Mouse (Mus musculus): ENCODE data around the gene Mmp28. TPM values are rescaled to one million over a fixed set of nuclear protein-coding genes. Genes with fewer than 3 reads are reported as not detected.

Gene Mmp28
- total and polyA plus RNA-seq, 2 experiments from 2014 or later, result 1.4 to 5.5 TPM

GRCm38 (mm10) chr11:83443824-83444223, 19.0 kb downstream of the Mmp28 start:
- DNase-seq (ENCODE audit: low spot score) (no peak), ATAC-seq (ENCODE audit: low FRiP score) (no peak)
- no peak overlapping the region for H3K9ac ChIP-seq (replicated peaks; ENCODE audit: low read length, poor library complexity, severe bottlenecking)
- TF ChIP-seq CTCF (IDR thresholded peaks at IDR 0.05), result no peak
- H3K27ac ChIP-seq (ENCODE audit: low read depth, low read length), result no peak overlapping the region
- H3K4me2 ChIP-seq (ENCODE audit: low read depth, low read length, poor library complexity, severe bottlenecking), result no peak overlapping the region
- peaks cover 32% of the 10 kb centered on the region for H3K27me3 ChIP-seq (ENCODE audit: insufficient read depth, low read length)
- H3K9me3 ChIP-seq (ENCODE audit: low read length), result no peaks in the 10 kb centered on the region
- no peaks in the 10 kb centered on the region for H3K36me3 ChIP-seq (ENCODE audit: insufficient read depth, low read length)
- no peak overlapping the region for H3K4me3 ChIP-seq (ENCODE audit: low read depth, low read length)
- WGBS, result 9% methylated on average over 7 of the region's 7 CpGs
- H3K4me1 ChIP-seq (ENCODE audit: insufficient read depth, low read length), result no peaks in the 10 kb centered on the region

DNA sequence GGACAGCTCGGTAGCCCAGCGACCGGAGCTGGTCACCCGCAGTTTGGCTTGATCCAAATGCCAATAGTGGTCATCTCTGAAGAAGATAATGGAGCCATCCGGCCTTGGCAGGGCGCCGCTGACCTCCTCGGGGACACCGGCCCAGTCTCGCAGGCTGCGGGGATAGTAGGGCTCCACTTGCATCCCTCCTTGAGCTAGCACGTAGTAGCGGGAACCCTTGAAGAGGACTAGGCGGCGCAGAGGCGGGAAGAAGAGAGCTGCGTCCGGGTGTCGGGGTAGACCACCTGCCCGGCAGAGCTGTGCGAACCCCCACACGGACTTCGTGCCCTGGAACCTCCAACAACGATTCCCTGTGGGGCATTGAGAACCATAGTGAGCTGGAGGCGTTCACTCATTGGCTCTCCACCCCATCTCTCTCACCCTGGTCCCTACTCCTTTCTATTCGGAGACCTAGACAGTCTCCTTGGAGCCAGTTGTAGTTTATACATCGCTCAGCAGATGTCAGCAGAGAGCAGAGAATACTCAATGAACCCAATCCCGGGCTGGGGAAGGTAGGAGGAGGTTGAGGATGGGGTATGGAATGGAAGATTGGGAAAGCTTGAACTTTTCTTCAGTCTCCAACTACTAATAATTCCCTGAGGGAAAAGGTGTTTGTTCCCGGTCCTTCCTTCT, 20.1 kb downstream of the Mmp28 start:
- 14% methylated on average over 29 of the region's 29 CpGs for WGBS
- peak; percentile 83 for TF ChIP-seq CTCF (IDR thresholded peaks at IDR 0.05)

GRCm38 (mm10) chr11:83441235-83441634, 21.6 kb downstream of the Mmp28 start:
- H3K36me3 ChIP-seq (ENCODE audit: insufficient read depth, low read length), result no peaks in the 10 kb centered on the region
- no peaks in the 10 kb centered on the region for H3K4me1 ChIP-seq (ENCODE audit: insufficient read depth, low read length)
- ATAC-seq (ENCODE audit: low FRiP score) (no peak), DNase-seq (ENCODE audit: low spot score) (no peak)
- no peak overlapping the region for H3K27ac ChIP-seq (ENCODE audit: low read depth, low read length)
- H3K27me3 ChIP-seq (ENCODE audit: insufficient read depth, low read length), result peaks cover 32% of the 10 kb centered on the region
- no peaks in the 10 kb centered on the region for H3K9me3 ChIP-seq (ENCODE audit: low read length)
- H3K4me2 ChIP-seq (ENCODE audit: low read depth, low read length, poor library complexity, severe bottlenecking), result peak overlapping the region; percentile 84
- WGBS, result 38% methylated on average over 7 of the region's 7 CpGs
- no peak for TF ChIP-seq CTCF (IDR thresholded peaks at IDR 0.05)
- H3K4me3 ChIP-seq (ENCODE audit: low read depth, low read length), result peak overlapping the region; percentile 56; the same call in 1 of the 2 replicates
- H3K9ac ChIP-seq (replicated peaks; ENCODE audit: low read length, poor library complexity, severe bottlenecking), result no peak overlapping the region

More for the DNA sequence above, 20.1 kb downstream of the Mmp28 start:
- Histone ChIP-seq H3K4me2 (ENCODE audit: low read depth, low read length, poor library complexity, severe bottlenecking) (peak overlapping the region; percentile 46), H3K36me3 (ENCODE audit: insufficient read depth, low read length) (no peaks in the 10 kb centered on the region), H3K4me3 (ENCODE audit: low read depth, low read length) (peak overlapping the region; percentile 21; the same call in 1 of the 2 replicates), H3K9me3 (ENCODE audit: low read length) (no peaks in the 10 kb centered on the region), H3K9ac (replicated peaks; ENCODE audit: low read length, poor library complexity, severe bottlenecking) (no peak overlapping the region), H3K4me1 (ENCODE audit: insufficient read depth, low read length) (no peaks in the 10 kb centered on the region), H3K27ac (ENCODE audit: low read depth, low read length) (no peak overlapping the region), H3K27me3 (ENCODE audit: insufficient read depth, low read length) (peaks cover 32% of the 10 kb centered on the region)
- peak; percentile 81 for DNase-seq (ENCODE audit: low spot score)
- no peak for ATAC-seq (ENCODE audit: low FRiP score)

- DNase-seq (ENCODE audit: low spot score) (peak; percentile 96), ATAC-seq (ENCODE audit: low FRiP score) (peak; percentile 92)
- Histone ChIP-seq H3K9me3 (ENCODE audit: low read length) (no peaks in the 10 kb centered on the region), H3K4me2 (ENCODE audit: low read depth, low read length, poor library complexity, severe bottlenecking) (peak overlapping the region; percentile 84), H3K36me3 (ENCODE audit: insufficient read depth, low read length) (no peaks in the 10 kb centered on the region), H3K27ac (ENCODE audit: low read depth, low read length) (no peak overlapping the region), H3K9ac (replicated peaks; ENCODE audit: low read length, poor library complexity, severe bottlenecking) (peak overlapping the region; percentile 55; the same call in 1 of the 2 replicates), H3K4me1 (ENCODE audit: insufficient read depth, low read length) (no peaks in the 10 kb centered on the region), H3K4me3 (ENCODE audit: low read depth, low read length) (peak overlapping the region; percentile 56), H3K27me3 (ENCODE audit: insufficient read depth, low read length) (peaks cover 30% of the 10 kb centered on the region)
- TF ChIP-seq CTCF (IDR thresholded peaks at IDR 0.05), result peak; percentile 96
- under 1% methylated on average over 59 of the region's 75 CpGs for WGBS
These were observed 22.5 kb downstream of the Mmp28 start for GRCm38 (mm10) chr11:83440081-83441064.

DNA sequence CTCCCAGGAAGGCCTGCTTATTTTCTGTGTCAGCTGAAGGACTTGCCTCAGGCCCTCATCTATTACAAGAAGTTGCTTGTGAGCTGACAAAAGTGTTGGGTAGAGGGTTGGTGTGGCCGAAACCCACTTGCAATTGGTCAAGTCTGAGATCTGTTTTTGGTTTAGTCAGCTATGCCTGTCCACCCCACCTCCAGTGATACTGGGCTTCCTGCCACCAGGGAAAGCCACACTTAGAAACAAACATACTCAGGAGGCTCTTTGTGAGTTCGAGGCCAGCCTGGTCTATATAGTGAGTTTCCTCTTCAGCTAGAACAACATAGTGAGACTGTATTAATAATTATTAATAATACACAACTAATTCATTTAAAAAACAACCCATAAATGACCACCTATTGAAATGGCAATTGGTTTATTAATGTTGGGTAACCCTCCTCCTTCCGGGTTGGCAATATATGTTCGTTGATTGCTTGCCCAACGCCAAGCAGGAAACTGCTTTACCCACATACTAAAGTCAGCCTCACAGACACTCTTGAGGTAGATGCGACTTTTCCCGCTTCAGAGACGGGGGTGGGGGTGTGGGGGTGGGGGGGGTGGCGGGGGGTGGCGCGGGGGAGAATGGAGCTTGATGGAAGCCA, 23.3 kb downstream of the Mmp28 start:
- 36% methylated on average over 11 of the region's 11 CpGs for WGBS
- DNase-seq (ENCODE audit: low spot score), result no peak
- Histone ChIP-seq H3K4me3 (ENCODE audit: low read depth, low read length) (peak overlapping the region; percentile 56), H3K4me2 (ENCODE audit: low read depth, low read length, poor library complexity, severe bottlenecking) (peak overlapping the region; percentile 84), H3K27me3 (ENCODE audit: insufficient read depth, low read length) (peaks cover 22% of the 10 kb centered on the region), H3K9me3 (ENCODE audit: low read length) (no peaks in the 10 kb centered on the region), H3K4me1 (ENCODE audit: insufficient read depth, low read length) (no peaks in the 10 kb centered on the region), H3K36me3 (ENCODE audit: insufficient read depth, low read length) (no peaks in the 10 kb centered on the region), H3K27ac (ENCODE audit: low read depth, low read length) (no peak overlapping the region), H3K9ac (replicated peaks; ENCODE audit: low read length, poor library complexity, severe bottlenecking) (peak overlapping the region; percentile 55; the same call in 1 of the 2 replicates)
- TF ChIP-seq CTCF (IDR thresholded peaks at IDR 0.05), result no peak
- no peak for ATAC-seq (ENCODE audit: low FRiP score)
